Mouse (Mus musculus) left cerebral cortex, postnatal 25 days (tissue): ENCODE measurements at regions not wholly inside any gene's neighbourhood (a gene's known extent, or its start where the extent isn't known, plus 50 kb on each side); places are given as distances from the start of the nearest gene placed in this dataset.
A peak's percentile ranks its signal among the peaks of the same experiment; 100 is the strongest.
"Not testable (repeated sequence)": the region's sequence is repeated elsewhere in the genome, so short reads cannot be mapped to it uniquely, and the experiment has no call there.

Source experiments
- DNase-seq, 2 experiments: peaks; one replicate each; pipeline ENCODE4 v3.0.0; 2022; ENCODE audit warnings: low spot score in 2 of 2, mixed read lengths in 1 of 2
- intact Hi-C: fragments of 180-260 bp; cut with DNase I; formaldehyde crosslinking; loops from one replicate; pipeline ENCODE4 v1.15.1; 2025

DNA sequence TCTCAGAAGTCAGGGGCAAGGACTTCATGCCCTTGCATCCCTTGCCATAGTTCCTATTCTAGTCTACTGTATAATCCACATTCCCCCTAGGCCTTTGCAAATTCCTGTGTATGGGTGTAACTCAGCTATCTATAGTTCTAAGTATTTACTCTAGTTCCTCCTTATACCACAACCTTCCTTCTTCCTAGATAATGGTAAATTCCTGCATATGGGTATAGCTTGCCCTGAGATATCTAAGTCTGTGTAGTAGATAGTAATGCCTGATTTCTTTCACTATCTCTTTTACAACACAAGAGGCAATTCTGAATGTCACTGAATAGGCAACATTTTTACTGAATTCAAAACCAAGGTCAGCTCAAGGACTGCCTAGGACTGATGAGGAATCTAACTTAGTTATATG, 1000.2 kb downstream of the Kcnt2 start:
- intact Hi-C loops, DNase-seq: not testable (repeated sequence)

- intact Hi-C loops, result no loop called here
- DNase-seq, result no peak
Measured at GRCm38 (mm10) chr1:141274738-141275137, 1028.8 kb downstream of the Kcnt2 start.

GRCm38 (mm10) chr1:141281513-141281912, 1035.6 kb downstream of the Kcnt2 start:
- intact Hi-C loops, result no loop called here
- no peak for DNase-seq

GRCm38 (mm10) chr1:141322968-141323367, 1077.0 kb downstream of the Kcnt2 start:
- DNase-seq, result no peak
- intact Hi-C loops, result no loop called here

DNA sequence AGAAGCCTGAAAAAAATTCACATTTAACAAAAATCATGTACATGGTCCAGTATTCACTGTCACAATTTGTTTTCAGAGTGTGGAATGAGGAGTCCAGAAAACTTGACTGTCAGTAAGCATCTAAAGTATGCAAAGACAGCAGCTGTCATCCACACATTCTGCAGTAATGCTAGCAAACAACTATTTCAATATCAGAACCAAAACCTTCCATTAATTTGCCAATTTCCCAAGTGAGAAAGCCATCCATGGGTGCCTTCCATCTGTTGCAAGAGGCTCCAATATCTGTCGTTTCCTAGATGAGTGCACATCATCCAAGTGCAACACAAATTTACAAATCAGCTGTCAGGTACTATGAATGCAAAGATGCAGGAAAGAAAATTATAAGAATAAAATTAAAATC, 1092.1 kb downstream of the Kcnt2 start:
- intact Hi-C loops, result no loop called here
- DNase-seq, result no peak

GRCm38 (mm10) chr1:141369447-141369846, 1123.5 kb downstream of the Kcnt2 start:
- intact Hi-C loops, result no loop called here
- DNase-seq, result no peak

DNA sequence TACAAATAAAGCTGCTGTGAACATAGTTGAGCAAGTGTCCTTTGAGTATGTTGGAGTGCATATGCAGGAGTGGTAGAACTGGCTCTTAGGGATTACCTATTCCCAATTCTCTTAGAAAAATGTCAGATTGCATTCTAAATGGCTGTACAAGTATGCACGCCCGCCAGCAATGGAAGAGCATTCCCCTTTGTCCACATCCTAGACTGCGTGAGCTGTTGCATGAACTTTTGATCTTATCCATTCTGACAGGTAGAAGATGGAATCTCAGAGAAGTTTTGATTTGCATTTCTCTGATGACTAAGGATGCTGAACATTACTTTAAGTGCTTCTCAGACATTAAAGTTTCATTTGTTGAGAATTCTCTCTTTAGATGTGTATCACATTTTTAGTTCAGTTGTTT, 1130.0 kb downstream of the Kcnt2 start:
- intact Hi-C loops, result no loop called here
- DNase-seq, result no peak

DNA sequence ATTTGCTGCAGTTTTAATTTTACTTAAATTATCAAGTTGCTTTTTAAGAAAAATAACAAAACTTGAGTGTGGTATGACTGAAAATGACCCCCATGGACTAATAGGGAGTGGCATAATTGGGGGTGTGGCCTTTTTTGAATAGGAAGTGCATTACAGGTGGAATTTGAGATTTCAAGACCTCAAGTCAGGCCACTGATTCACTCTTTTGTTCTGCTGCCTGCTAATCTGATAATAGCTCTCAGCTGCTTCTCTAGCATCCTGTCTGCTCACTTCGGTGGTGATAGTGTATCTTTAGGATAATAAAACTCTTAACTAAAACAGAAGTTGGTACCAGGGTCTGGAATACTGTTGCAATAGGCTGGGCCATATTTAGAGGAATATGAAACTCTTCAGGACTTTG, 1155.4 kb downstream of the Kcnt2 start:
- DNase-seq, result no peak
- intact Hi-C loops, result no loop called here

GRCm38 (mm10) chr1:141429675-141430074, 1183.7 kb downstream of the Kcnt2 start:
- DNase-seq, result peak; percentile 43 to 93
- intact Hi-C loops, result no loop called here

DNA sequence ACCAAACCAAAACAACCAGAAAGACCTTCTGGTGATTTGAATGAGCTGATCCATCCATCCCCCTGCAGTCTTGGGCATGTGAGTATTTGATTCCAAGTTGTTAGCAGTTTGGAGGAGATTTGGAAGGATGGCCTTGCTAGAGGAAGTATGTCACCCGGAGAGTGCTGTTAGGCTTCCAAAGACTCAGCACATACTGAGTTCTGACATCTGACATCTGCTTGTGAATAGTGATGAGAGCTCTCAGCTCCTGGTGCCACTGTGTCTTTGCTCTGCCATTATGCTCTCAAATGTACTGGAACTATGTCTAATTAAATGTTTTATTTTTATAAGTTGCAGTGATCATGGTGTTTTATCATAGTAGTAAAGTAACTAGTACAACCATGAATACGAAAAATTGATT, 1184.2 kb downstream of the Kcnt2 start:
- DNase-seq, result peak in 1 of 2 experiments; percentile 19
- intact Hi-C loops, result no loop called here

DNA sequence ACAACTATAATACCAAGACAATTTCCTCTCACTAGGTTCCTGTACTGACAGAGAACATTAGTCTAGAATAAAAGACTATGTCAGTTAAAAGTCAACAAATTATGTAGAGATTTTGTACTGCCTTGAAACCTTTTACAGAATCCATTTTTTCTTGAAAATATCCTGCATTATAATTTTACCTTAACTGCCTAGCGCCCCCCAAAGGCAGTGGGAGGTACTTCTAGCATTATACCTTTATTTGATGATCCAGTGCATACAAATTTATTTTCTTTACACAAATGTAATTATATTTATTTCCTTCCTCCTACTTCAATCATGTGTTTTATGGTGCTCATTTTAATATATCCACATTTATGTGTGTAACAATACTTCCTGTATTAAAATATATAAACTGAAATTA, 1189.5 kb downstream of the Kcnt2 start:
- DNase-seq, result no peak
- intact Hi-C loops, result no loop called here

DNA sequence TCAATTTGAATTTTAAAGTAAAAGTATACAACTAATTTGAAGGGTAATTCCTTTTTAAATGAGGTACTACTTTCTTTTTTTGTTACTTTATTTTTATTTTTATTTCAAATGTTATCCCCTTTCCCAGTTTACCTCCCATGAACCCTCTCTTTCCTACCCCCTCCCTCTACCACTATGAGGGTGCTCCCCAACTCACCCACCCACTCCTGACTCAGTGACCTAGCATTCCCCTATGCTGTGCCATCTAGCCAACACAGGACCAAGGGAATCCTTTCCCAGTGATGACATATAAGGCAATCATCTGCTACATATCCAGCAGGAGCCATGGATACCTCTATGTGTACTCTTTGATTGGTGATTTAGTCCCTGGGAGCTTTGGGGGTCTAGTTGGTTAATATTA, 1194.3 kb downstream of the Kcnt2 start:
- intact Hi-C loops, result no loop called here
- DNase-seq, result no peak

GRCm38 (mm10) chr1:141450960-141451359, 1205.0 kb downstream of the Kcnt2 start:
- intact Hi-C loops, result no loop called here

GRCm38 (mm10) chr1:141464576-141464975, 1218.6 kb downstream of the Kcnt2 start:
- intact Hi-C loops, result no loop called here
- DNase-seq, result no peak

More at GRCm38 (mm10) chr1:141450960-141451359, 1205.0 kb downstream of the Kcnt2 start:
- DNase-seq, result no peak
